In genomic region chr3:65871188-65871603, GRCm38 (mm10) we compare ENCODE assay signal across 10 mouse cellular contexts.
DNase-seq lines count a peak whose midpoint lies in the region; ATAC-seq and TF ChIP-seq lines count a peak whose summit lies in the region.
"Had no signal": no experiment of that assay in that cellular context is flagged by ENCODE, and none has a peak within 500 bp of the region (broad histone marks: within the 10 kb centered on the region; RNA-seq: fewer than 3 reads in every experiment).

No protein-coding gene starts in this region.

- no peaks in the 10 kb centered on the region for H3K27me3 ChIP-seq in heart, embryonic 11.5 days (ENCODE audit: control insufficient read depth, insufficient read depth, low read length)
- H3K27me3 ChIP-seq in liver, embryonic 13.5 days: no peaks in the 10 kb centered on the region
- no peaks in the 10 kb centered on the region for H3K27me3 ChIP-seq in neural tube, embryonic 13.5 days

- TF ChIP-seq CTCF in embryonic fibroblast, embryonic 13.5 days (IDR thresholded peaks at IDR 0.05; ENCODE audit: borderline replicate concordance, insufficient read depth, low read length): no peak

- H3K36me3 ChIP-seq in heart, embryonic 11.5 days (ENCODE audit: control insufficient read depth, insufficient read depth, low read length): no peaks in the 10 kb centered on the region
- H3K36me3 ChIP-seq in liver, embryonic 13.5 days: no peaks in the 10 kb centered on the region
- no peaks in the 10 kb centered on the region for H3K36me3 ChIP-seq in neural tube, embryonic 13.5 days
- H3K36me3 ChIP-seq: G1E had no signal

- H3K27ac ChIP-seq in embryonic fibroblast, embryonic 13.5 days (ENCODE audit: insufficient read depth, low read length): peak overlapping the region; percentile 23
- peak overlapping the region; percentile 92 for H3K27ac ChIP-seq in heart, embryonic 11.5 days (ENCODE audit: low read depth, low read length)
- no peak overlapping the region for H3K27ac ChIP-seq in liver, embryonic 13.5 days
- H3K27ac ChIP-seq in neural tube, embryonic 13.5 days (replicated peaks): peak overlapping the region; percentile 50
- H3K27ac ChIP-seq: left cerebral cortex, adult 2 months had no signal

- peak overlapping the region; percentile 64 for H3K9ac ChIP-seq in heart, embryonic 11.5 days (ENCODE audit: low read depth, low read length)
- no peak overlapping the region for H3K9ac ChIP-seq in liver, embryonic 13.5 days
- H3K9ac ChIP-seq in neural tube, embryonic 13.5 days: no peak overlapping the region; the same call in 1 of the 2 replicates

- H3K4me3 ChIP-seq in embryonic fibroblast, embryonic 13.5 days (ENCODE audit: insufficient read depth, low read length): no peak overlapping the region
- H3K4me3 ChIP-seq in heart, embryonic 11.5 days (ENCODE audit: low read depth, low read length): no peak overlapping the region
- no peak overlapping the region for H3K4me3 ChIP-seq in liver, embryonic 13.5 days (replicated peaks)
- no peak overlapping the region for H3K4me3 ChIP-seq in neural tube, embryonic 13.5 days
- H3K4me3 ChIP-seq: left cerebral cortex, adult 2 months had no signal

- H3K4me1 ChIP-seq in embryonic fibroblast, embryonic 13.5 days (ENCODE audit: control insufficient read depth, insufficient read depth, low read length): peaks cover 27% of the 10 kb centered on the region
- H3K4me1 ChIP-seq in heart, embryonic 11.5 days (ENCODE audit: control insufficient read depth, insufficient read depth, low read length): peaks cover 21% of the 10 kb centered on the region
- 0 out of 2 replicates have a peak, but pooled peaks cover 5% of the 10 kb centered on the region for H3K4me1 ChIP-seq in liver, embryonic 13.5 days (replicated peaks)
- peaks cover 20% of the 10 kb centered on the region for H3K4me1 ChIP-seq in neural tube, embryonic 13.5 days (replicated peaks)

- no peaks in the 10 kb centered on the region for H3K9me3 ChIP-seq in heart, embryonic 11.5 days (replicated peaks; ENCODE audit: control insufficient read depth, low read length)
- no peaks in the 10 kb centered on the region for H3K9me3 ChIP-seq in liver, embryonic 13.5 days (replicated peaks)
- H3K9me3 ChIP-seq in neural tube, embryonic 13.5 days: no peaks in the 10 kb centered on the region
- H3K9me3 ChIP-seq: G1E had no signal

- peak overlapping the region; percentile 49 for H3K4me2 ChIP-seq in heart, embryonic 11.5 days
- H3K4me2 ChIP-seq in liver, embryonic 13.5 days: no peak overlapping the region
- peak overlapping the region; percentile 31 for H3K4me2 ChIP-seq in neural tube, embryonic 13.5 days

- 4% methylated on average over 12 of the region's 12 CpGs for WGBS in heart, embryonic 11.5 days (ENCODE audit: insufficient replicate concordance)
- 39% methylated on average over 12 of the region's 12 CpGs for WGBS in liver, embryonic 13.5 days (ENCODE audit: insufficient replicate concordance)
- WGBS in neural tube, embryonic 13.5 days: 4% methylated on average over 12 of the region's 12 CpGs

- TF ChIP-seq POLR2A in embryonic fibroblast, embryonic 13.5 days (IDR thresholded peaks at IDR 0.05; ENCODE audit: low read depth, low read length): no peak; the same call in 1 of the 2 replicates

- peak; percentile 79 for ATAC-seq in heart, embryonic 11.5 days (replicated peaks; ENCODE audit: insufficient number of reproducible peaks, low FRiP score, low TSS enrichment)
- peak; percentile 31; the same call in 1 of the 2 replicates for ATAC-seq in liver, embryonic 13.5 days (ENCODE audit: low read depth)
- peak; percentile 86 for ATAC-seq in neural tube, embryonic 13.5 days (ENCODE audit: low read depth)
- no peak for ATAC-seq in activated CD4-positive, CD25-positive, alpha-beta regulatory T cell, adult 4 months

- DNase-seq in 3134 (ENCODE audit: extremely low read depth, insufficient read length, low spot score): peak; percentile 92
- DNase-seq in adrenal gland, postnatal 36 days: peak; percentile 78 to 87
- peak; percentile 65 to 74 for DNase-seq in kidney, adult 8-10 months
- peak; percentile 2 for DNase-seq in liver, embryonic 13.5 days

Comparison
In these comparisons a context has a peak if more than half of its experiments do, and no peak if none do; other contexts are left out.
1. DNase-seq: peak in every context shown above with its lines; median percentile 92 in 3134; 82 in adrenal gland, postnatal 36 days; 70 in kidney, adult 8-10 months; 2 in liver, embryonic 13.5 days.